Mouse (Mus musculus): ENCODE results near the gene Atf1.

DNA sequence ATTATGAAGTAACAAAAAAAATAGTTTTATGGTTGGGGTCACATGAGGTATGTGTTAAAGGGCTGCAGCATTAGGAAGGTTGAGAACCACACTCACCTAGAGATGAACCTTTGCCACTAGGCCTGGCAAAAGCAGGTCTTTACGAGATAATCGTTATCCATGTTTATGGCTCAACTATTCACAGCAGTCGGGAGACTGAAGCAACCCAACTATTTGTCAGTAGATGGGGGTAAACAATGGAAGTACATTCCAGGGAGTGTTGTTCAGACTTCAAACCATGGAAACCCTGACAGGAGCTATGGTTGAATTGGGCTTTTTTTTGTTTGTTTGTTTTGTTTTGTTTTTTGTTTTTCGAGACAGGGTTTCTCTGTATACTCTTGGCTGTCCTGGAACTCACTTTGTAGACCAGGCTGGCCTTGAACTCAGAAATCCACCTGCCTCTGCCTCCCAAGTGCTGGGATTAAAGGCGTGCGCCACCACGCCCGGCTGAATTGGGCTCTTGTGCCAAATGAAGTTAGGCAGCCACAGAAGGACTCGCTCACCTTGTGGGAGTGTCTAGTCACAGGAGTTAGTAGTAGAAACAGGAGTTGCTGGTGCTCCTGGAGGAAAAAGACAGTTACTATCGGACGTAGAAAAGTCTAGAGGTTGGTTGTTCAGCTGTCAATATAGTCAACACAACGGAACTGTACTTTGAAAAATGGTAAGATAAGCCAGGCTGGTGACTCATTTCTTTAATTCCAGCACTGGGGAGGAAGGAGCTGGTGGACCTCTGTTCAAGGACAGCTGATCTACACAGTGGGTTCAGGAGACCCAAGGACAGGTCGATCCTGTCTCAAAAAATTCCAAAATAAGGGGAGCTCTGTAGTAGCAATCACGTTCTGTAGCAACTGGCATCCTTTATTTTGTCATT, 4.3 kb downstream of the Atf1 start:
- TF ChIP-seq ZNF384 (IDR thresholded peaks at IDR 0.05; ENCODE audit: low read depth, low read length) (0 out of 2 replicates have a peak, but pooled peaks have one; percentile 14), MAFK (IDR thresholded peaks at IDR 0.05; ENCODE audit: insufficient read depth, low read depth, low read length) (no peak), HCFC1 (IDR thresholded peaks at IDR 0.05; ENCODE audit: borderline replicate concordance, insufficient read depth, low read length) (no peak), ZC3H11A (IDR thresholded peaks at IDR 0.05; ENCODE audit: borderline replicate concordance, low read depth, low read length) (no peak), CHD2 (IDR thresholded peaks at IDR 0.05; ENCODE audit: low read depth, low read length) (no peak)
